Mouse (Mus musculus) urinary bladder, postnatal 4 days (tissue): Measurements from ENCODE around the gene Ndufs3.

Experiments used
- DNase-seq, 2 experiments: peaks; one replicate each; pipeline ENCODE4 v3.0.0; 2021 to 2022; ENCODE audit warnings: low spot score in 2 of 2

Gene Ndufs3

GRCm38 (mm10) chr2:90904076-90904855 is at the start of gene Ndufs3, which contains the start of gene Kbtbd4:
TSS of gene Ndufs3 (minus strand) at chr2:90904827.
TSS of gene Kbtbd4 (plus strand) at chr2:90904740.
- DNase-seq, result peak; percentile 80 to 87

- no peak for DNase-seq
Observed at GRCm38 (mm10) chr2:90953461-90953860, 48.8 kb upstream of the Ndufs3 start.

GRCm38 (mm10) chr2:90950582-90951194 is 46.1 kb upstream of the Ndufs3 start:
- no peak for DNase-seq

GRCm38 (mm10) chr2:90950149-90950548 is 45.5 kb upstream of the Ndufs3 start:
- DNase-seq, result no peak

GRCm38 (mm10) chr2:90941744-90942143 is 37.1 kb upstream of the Ndufs3 start:
- DNase-seq, result no peak

- DNase-seq, result peak; percentile 79 to 80
Observed at GRCm38 (mm10) chr2:90940233-90941229, 35.9 kb upstream of the Ndufs3 start, which contains the start of gene Celf1. TSS of gene Celf1 (plus strand) at chr2:90940382.

- no peak for DNase-seq
Observed at GRCm38 (mm10) chr2:90939750-90940149, 35.1 kb upstream of the Ndufs3 start.

- DNase-seq, result no peak
Observed at GRCm38 (mm10) chr2:90938362-90938761, 33.7 kb upstream of the Ndufs3 start.

- no peak for DNase-seq
Observed at GRCm38 (mm10) chr2:90932273-90932672, 27.6 kb upstream of the Ndufs3 start.

GRCm38 (mm10) chr2:90931829-90932228 is 27.2 kb upstream of the Ndufs3 start:
- no peak for DNase-seq

- DNase-seq, result no peak
Observed at GRCm38 (mm10) chr2:90928566-90928965, 23.9 kb upstream of the Ndufs3 start.

GRCm38 (mm10) chr2:90922636-90923035 is 18.0 kb upstream of the Ndufs3 start:
- no peak for DNase-seq

GRCm38 (mm10) chr2:90921178-90921577 is 16.6 kb upstream of the Ndufs3 start:
- no peak for DNase-seq

- DNase-seq, result no peak
Observed at GRCm38 (mm10) chr2:90917999-90918698, 13.5 kb upstream of the Ndufs3 start.

- peak; percentile 77 to 78 for DNase-seq
Observed at GRCm38 (mm10) chr2:90917233-90917998, 12.8 kb upstream of the Ndufs3 start.

GRCm38 (mm10) chr2:90916560-90917232 is 12.1 kb upstream of the Ndufs3 start:
- no peak for DNase-seq

GRCm38 (mm10) chr2:90915516-90915915 is 10.9 kb upstream of the Ndufs3 start:
- DNase-seq, result no peak

- no peak for DNase-seq
Observed at GRCm38 (mm10) chr2:90913671-90914070, 9.0 kb upstream of the Ndufs3 start.

GRCm38 (mm10) chr2:90911668-90912067 is 7.0 kb upstream of the Ndufs3 start:
- no peak for DNase-seq

GRCm38 (mm10) chr2:90910861-90911260 is 6.2 kb upstream of the Ndufs3 start:
- no peak for DNase-seq
